In the genomic region with DNA sequence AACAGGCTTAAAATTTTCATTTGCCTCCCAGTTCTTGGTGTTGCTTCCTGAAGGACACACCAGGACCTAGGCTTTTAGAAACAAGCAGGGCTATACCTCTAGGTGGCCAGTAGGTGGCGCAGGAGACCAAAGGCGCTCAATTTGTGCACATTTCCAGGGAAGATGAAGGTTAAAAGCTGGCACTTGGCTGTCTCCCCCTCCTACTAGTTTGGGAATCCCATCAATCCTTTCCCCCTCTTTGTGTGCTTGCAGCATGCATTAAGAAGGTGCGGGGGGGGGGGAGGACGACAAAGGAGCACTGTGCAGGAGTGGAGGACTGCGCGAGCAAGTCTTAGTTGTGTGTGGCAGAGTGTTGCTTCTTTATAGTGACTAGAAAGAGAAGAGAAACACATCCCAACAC, we compare ENCODE assay signal across 10 mouse cellular contexts. TPM values are rescaled to one million over a fixed set of nuclear protein-coding genes. Genes with fewer than 3 reads are reported as not detected.
DNase-seq lines count a peak whose midpoint lies in the region; ATAC-seq and TF ChIP-seq lines count a peak whose summit lies in the region.
"Had no signal": no experiment of that assay in that cellular context is flagged by ENCODE, and none has a peak within 500 bp of the region (broad histone marks: within the 10 kb centered on the region; RNA-seq: fewer than 3 reads in every experiment).

No protein-coding gene starts in this region.

- H3K9ac ChIP-seq in hindbrain, embryonic 13.5 days, result no peak overlapping the region
- no peak overlapping the region for H3K9ac ChIP-seq in lung, embryonic 14.5 days

- no peaks in the 10 kb centered on the region for H3K36me3 ChIP-seq in hindbrain, embryonic 13.5 days
- H3K36me3 ChIP-seq in lung, embryonic 14.5 days (ENCODE audit: insufficient read depth), result peaks cover 39% of the 10 kb centered on the region

- TF ChIP-seq CTCF in embryonic fibroblast, embryonic 13.5 days (IDR thresholded peaks at IDR 0.05; ENCODE audit: borderline replicate concordance, insufficient read depth, low read length), result peak; percentile 76; the same call in 1 of the 2 replicates
- peak; percentile 98 for TF ChIP-seq CTCF in lung, embryonic 14.5 days (IDR thresholded peaks at IDR 0.05; ENCODE audit: low read depth)

- peak; percentile 84 to 85 for DNase-seq in left cerebral cortex, adult 18-20 months (ENCODE audit: low spot score in 2 of 2)
- no peak for DNase-seq in left cerebral cortex, adult 11 months (ENCODE audit: low spot score)
- peak; percentile 46 for DNase-seq in c-Kit-negative CD71-positive TER-119-positive erythroid progenitor cells, embryonic 14.5 days (ENCODE audit: low read depth, low spot score)
- peak; percentile 92 for DNase-seq in lung, embryonic 14.5 days
- peak; percentile 76 for DNase-seq in ovary, postnatal 36 days (ENCODE audit: low spot score)
- peak; percentile 80 for DNase-seq in urinary bladder, postnatal 25 days (ENCODE audit: low spot score)

- H3K9me3 ChIP-seq in hindbrain, embryonic 13.5 days, result no peaks in the 10 kb centered on the region
- H3K9me3 ChIP-seq in lung, embryonic 14.5 days (ENCODE audit: low read depth, low read length), result no peaks in the 10 kb centered on the region

- H3K4me1 ChIP-seq in embryonic fibroblast, embryonic 13.5 days (ENCODE audit: control insufficient read depth, insufficient read depth, low read length), result no peaks in the 10 kb centered on the region
- H3K4me1 ChIP-seq in hindbrain, embryonic 13.5 days (replicated peaks), result peaks cover 41% of the 10 kb centered on the region
- no peaks in the 10 kb centered on the region; the same call in 1 of the 2 replicates for H3K4me1 ChIP-seq in lung, embryonic 14.5 days (ENCODE audit: insufficient read depth)

- no peak overlapping the region for H3K4me2 ChIP-seq in hindbrain, embryonic 13.5 days
- no peak overlapping the region for H3K4me2 ChIP-seq in lung, embryonic 14.5 days

- no peak overlapping the region for H3K27ac ChIP-seq in embryonic fibroblast, embryonic 13.5 days (ENCODE audit: insufficient read depth, low read length)
- H3K27ac ChIP-seq in hindbrain, embryonic 13.5 days, result peak overlapping the region; percentile 24; the same call in 1 of the 2 replicates
- no peak overlapping the region for H3K27ac ChIP-seq in lung, embryonic 14.5 days (ENCODE audit: low read depth)
- H3K27ac ChIP-seq: macrophage had no signal

- H3K4me3 ChIP-seq in embryonic fibroblast, embryonic 13.5 days (ENCODE audit: insufficient read depth, low read length), result no peak overlapping the region
- H3K4me3 ChIP-seq in hindbrain, embryonic 13.5 days, result no peak overlapping the region
- H3K4me3 ChIP-seq in lung, embryonic 14.5 days (ENCODE audit: low read depth, low read length), result no peak overlapping the region
- H3K4me3 ChIP-seq: erythroblast, embryonic 14.5 days had no signal

- H3K27me3 ChIP-seq in hindbrain, embryonic 13.5 days, result no peaks in the 10 kb centered on the region
- H3K27me3 ChIP-seq in lung, embryonic 14.5 days (ENCODE audit: insufficient read depth, low read length), result no peaks in the 10 kb centered on the region

- WGBS in hindbrain, embryonic 13.5 days, result 12% methylated on average over 6 of the region's 6 CpGs
- 23% methylated on average over 6 of the region's 6 CpGs for WGBS in lung, embryonic 14.5 days

- TF ChIP-seq POLR2A in embryonic fibroblast, embryonic 13.5 days (IDR thresholded peaks at IDR 0.05; ENCODE audit: low read depth, low read length), result no peak

- ATAC-seq in hindbrain, embryonic 13.5 days (ENCODE audit: low FRiP score), result peak; percentile 39
- no peak for ATAC-seq in lung, embryonic 14.5 days (ENCODE audit: insufficient read depth)

RNA-seq across cellular contexts. Expression of gene Igfbp5, which starts 8.8 kb away (rescaled TPM):
- total RNA-seq in left cerebral cortex, adult 18-20 months (2021), result 10 to 100 TPM; 42.5 to 62.4 TPM
- 149 and 746 TPM in 2 replicates for polyA plus RNA-seq in embryonic fibroblast, embryonic 13.5 days (2011; ENCODE audit: insufficient read length, low read depth, missing spikeins)
- polyA plus RNA-seq in hindbrain, embryonic 13.5 days (2015; fragmentation: Nextera tagmentation; extraction: Ambion mirVana), result 60.5 and 68.4 TPM in 2 replicates
- polyA plus RNA-seq in lung, embryonic 14.5 days (2014; fragmentation: Nextera tagmentation; extraction: Ambion mirVana), result 48.5 and 51.8 TPM in 2 replicates
- polyA plus RNA-seq: erythroblast, embryonic 14.5 days had no signal

RNA-seq across cellular contexts. Expression of gene Igfbp2, which starts 41.6 kb away (rescaled TPM):
- 10 to 100 TPM; 63.4 to 79.3 TPM for total RNA-seq in left cerebral cortex, adult 18-20 months (2021)
- 331 and 641 TPM in 2 replicates for polyA plus RNA-seq in embryonic fibroblast, embryonic 13.5 days (2011; ENCODE audit: insufficient read length, low read depth, missing spikeins)
- polyA plus RNA-seq in hindbrain, embryonic 13.5 days (2015; fragmentation: Nextera tagmentation; extraction: Ambion mirVana), result 392 and 465 TPM in 2 replicates
- polyA plus RNA-seq in lung, embryonic 14.5 days (2014; fragmentation: Nextera tagmentation; extraction: Ambion mirVana), result 321 and 352 TPM in 2 replicates
- polyA plus RNA-seq: macrophage had no signal
